Mouse (Mus musculus) brain, embryonic 14.5 days (tissue): ENCODE data around the gene Gipc1.

Source experiments
- CTCF ChIP-seq: fragments of 200-500 bp; IDR thresholded peaks from 2 replicates; pipeline ENCODE4 v1.5.1; 2012; ENCODE audit warnings: inconsistent platforms, mild to moderate bottlenecking, moderate library complexity, borderline replicate concordance; ENCODE audit not compliant: insufficient read depth, insufficient read length; ENCODE audit errors: extremely low read depth
- POLR2A ChIP-seq: fragments of 200-500 bp; IDR thresholded peaks from 2 replicates; pipeline ENCODE4 v1.6.1; 2012; ENCODE audit warnings: mild to moderate bottlenecking, inconsistent platforms, borderline replicate concordance; ENCODE audit not compliant: poor library complexity, insufficient read depth, insufficient read length, severe bottlenecking; ENCODE audit errors: extremely low read depth

DNA sequence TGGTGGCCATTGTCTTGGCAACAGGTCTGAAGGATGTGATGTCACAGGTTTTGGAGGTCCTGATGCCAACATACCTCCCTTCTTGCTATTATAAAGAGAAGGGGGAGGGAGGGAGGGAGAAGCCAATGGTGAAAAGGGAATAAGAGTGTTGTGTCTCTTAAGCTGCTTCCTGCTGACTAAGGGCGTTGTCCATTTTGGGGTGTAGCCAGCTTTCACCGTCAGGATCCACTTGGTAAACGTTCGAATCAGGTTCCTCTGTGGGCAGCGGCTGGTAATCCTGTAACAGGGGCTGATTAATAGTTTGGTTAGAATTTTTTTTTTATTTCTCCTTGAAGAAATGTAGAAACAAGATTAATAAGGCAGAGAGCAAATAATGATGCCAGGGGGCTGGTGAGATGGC lies 12.8 kb upstream of the Gipc1 start:
- TF ChIP-seq POLR2A (no peak), CTCF (no peak)
